Mouse (Mus musculus) embryonic facial prominence, embryonic 15.5 days (tissue): ENCODE measurements at regions not wholly inside any gene's neighbourhood (a gene's known extent, or its start where the extent isn't known, plus 50 kb on each side); places are given as distances from the start of the nearest gene placed in this dataset.
A peak's percentile ranks its signal among the peaks of the same experiment; 100 is the strongest.

Experiments
- ATAC-seq: fragments of 200-750 bp; cut with Nextera tagmentation; 2 replicates; pipeline ENCODE4 v1.8.0; 2017; ENCODE audit warnings: low read depth, moderate TSS enrichment; ENCODE audit not compliant: insufficient number of reproducible peaks, low FRiP score, low TSS enrichment
- H3K27ac ChIP-seq: fragments of 300-500 bp; sonication (generic); replicated peaks from 2 replicates; pipeline ENCODE4 v1.5.1; 2015; ENCODE audit warnings: mild to moderate bottlenecking, inconsistent platforms
- H3K27me3 ChIP-seq: fragments of 300-500 bp; sonication (generic); 2 replicates; pipeline ENCODE4 v1.6.1; 2015; ENCODE audit warnings: inconsistent platforms
- H3K36me3 ChIP-seq: fragments of 300-500 bp; sonication (generic); 2 replicates; pipeline ENCODE4 v1.6.1; 2015; ENCODE audit warnings: mild to moderate bottlenecking, inconsistent platforms
- H3K4me1 ChIP-seq: fragments of 300-500 bp; sonication (generic); 2 replicates; pipeline ENCODE4 v1.6.1; 2015; ENCODE audit warnings: inconsistent platforms
- H3K4me2 ChIP-seq: fragments of 300-500 bp; sonication (generic); replicated peaks from 2 replicates; pipeline ENCODE4 v1.6.1; 2015; ENCODE audit warnings: mild to moderate bottlenecking, inconsistent platforms
- H3K4me3 ChIP-seq: fragments of 300-500 bp; sonication (generic); replicated peaks from 2 replicates; pipeline ENCODE4 v1.5.1; 2015; ENCODE audit warnings: mild to moderate bottlenecking, inconsistent platforms
- H3K9ac ChIP-seq: fragments of 300-500 bp; sonication (generic); 2 replicates; pipeline ENCODE4 v1.6.1; 2015; ENCODE audit warnings: inconsistent platforms
- H3K9me3 ChIP-seq: fragments of 300-500 bp; sonication (generic); replicated peaks from 2 replicates; pipeline ENCODE4 v1.6.1; 2016; ENCODE audit warnings: inconsistent platforms
- WGBS: fragments of 180-500 bp; shearing (Covaris S2); methylation state at CpG from one replicate; pipeline ENCODE4 v1.1.7; 2015; 5-methylcytosine and 5-hydroxymethylcytosine counted together

DNA sequence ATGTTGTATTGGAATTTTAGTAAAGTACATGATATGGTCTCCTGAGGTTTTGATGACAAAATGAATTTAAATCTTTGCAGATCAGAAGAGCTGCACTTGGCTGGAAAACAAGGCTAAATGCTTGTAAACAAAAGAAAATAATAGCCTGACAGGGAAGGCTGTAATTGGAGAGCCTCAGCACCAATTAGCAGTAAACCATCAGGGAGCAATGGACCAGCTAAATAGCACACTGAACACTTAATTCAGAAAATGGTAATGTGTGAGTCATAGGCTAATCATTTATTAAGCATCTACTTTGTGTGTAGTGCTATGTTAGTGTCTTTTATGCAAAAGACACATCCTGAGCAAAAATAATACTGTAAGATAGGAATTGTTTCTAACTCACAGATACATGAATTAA is 152.0 kb upstream of the Tbx18 start:
- no peaks in the 10 kb centered on the region for H3K9me3 ChIP-seq
- no peaks in the 10 kb centered on the region for H3K36me3 ChIP-seq
- no peaks in the 10 kb centered on the region for H3K27me3 ChIP-seq
- H3K4me2 ChIP-seq, result no peak overlapping the region
- no peak overlapping the region for H3K9ac ChIP-seq
- ATAC-seq, result no peak
- no peak overlapping the region for H3K27ac ChIP-seq
- no peaks in the 10 kb centered on the region for H3K4me1 ChIP-seq
- H3K4me3 ChIP-seq, result no peak overlapping the region

DNA sequence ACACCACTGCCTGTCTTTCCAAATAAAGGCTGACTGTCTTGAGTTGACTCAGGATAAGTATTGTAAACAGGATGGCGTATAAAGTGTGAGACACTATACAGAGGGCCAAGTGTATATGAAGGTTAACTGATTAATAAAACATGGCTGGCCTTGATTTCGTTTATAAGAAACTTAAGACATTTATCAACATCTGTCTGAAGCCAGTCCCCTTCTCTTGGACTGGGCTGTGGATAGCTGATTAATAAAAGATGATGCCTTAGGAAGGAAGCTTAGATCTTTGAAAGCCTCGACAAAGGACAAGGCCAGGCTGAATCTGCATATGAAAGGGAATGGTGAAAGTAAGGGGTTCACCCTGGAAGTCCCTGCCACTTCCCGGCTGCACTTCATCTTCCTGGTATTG is 163.0 kb upstream of the Tbx18 start:
- WGBS, result 24% methylated on average over 4 of the region's 4 CpGs
- Histone ChIP-seq H3K4me1 (peaks cover 6% of the 10 kb centered on the region; the same call in 1 of the 2 replicates), H3K4me2 (no peak overlapping the region), H3K27me3 (no peaks in the 10 kb centered on the region), H3K9me3 (no peaks in the 10 kb centered on the region), H3K36me3 (no peaks in the 10 kb centered on the region), H3K27ac (no peak overlapping the region), H3K4me3 (no peak overlapping the region), H3K9ac (no peak overlapping the region)
- ATAC-seq, result no peak

DNA sequence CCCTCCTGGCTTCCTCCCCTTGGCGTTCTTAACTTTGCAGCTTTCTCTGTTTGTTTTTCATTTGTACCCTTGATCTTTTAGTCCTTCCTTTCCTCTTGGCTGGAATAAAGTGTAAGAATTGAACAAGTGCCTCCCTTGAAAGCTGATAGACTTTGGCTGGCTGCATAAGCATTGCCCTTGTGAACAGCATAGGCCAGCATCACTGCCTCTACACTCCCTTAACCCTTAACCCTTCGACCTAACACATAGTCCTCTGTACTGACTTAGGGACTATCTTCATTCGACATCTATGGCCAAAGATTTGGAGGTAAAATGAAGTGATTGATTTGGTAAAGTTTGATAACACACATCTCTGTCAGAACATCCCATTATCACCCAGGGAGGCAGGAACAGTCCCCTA is 163.5 kb upstream of the Tbx18 start:
- Histone ChIP-seq H3K4me2 (no peak overlapping the region), H3K9me3 (no peaks in the 10 kb centered on the region), H3K9ac (no peak overlapping the region), H3K27me3 (no peaks in the 10 kb centered on the region), H3K4me1 (peaks cover 6% of the 10 kb centered on the region; the same call in 1 of the 2 replicates), H3K27ac (no peak overlapping the region), H3K4me3 (no peak overlapping the region), H3K36me3 (no peaks in the 10 kb centered on the region)
- no peak for ATAC-seq
- WGBS, result 40% methylated on average over 3 of the region's 3 CpGs

DNA sequence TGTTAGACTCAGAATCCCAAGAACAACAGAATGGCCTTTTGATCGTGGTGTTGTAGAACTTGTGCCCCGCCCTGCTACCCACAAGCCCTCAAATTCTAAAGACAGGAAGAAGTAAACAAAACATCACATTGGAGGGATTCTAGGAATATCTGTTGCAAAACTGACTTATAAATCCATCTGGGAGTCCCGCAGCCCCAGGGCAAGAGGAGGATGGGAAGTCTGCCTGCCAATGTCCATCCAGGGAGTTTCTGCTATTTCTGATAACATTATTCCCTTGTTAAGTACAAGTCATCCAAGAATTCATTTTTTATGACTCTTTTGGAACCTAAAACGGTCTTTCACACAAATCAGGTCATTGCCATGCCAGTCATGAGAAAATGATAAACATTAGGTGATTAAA is 164.5 kb upstream of the Tbx18 start:
- peaks cover 6% of the 10 kb centered on the region; the same call in 1 of the 2 replicates for H3K4me1 ChIP-seq
- H3K36me3 ChIP-seq, result no peaks in the 10 kb centered on the region
- 73% methylated on average over 4 of the region's 4 CpGs for WGBS
- ATAC-seq, result no peak
- no peak overlapping the region for H3K9ac ChIP-seq
- H3K4me2 ChIP-seq, result no peak overlapping the region
- no peak overlapping the region for H3K4me3 ChIP-seq
- H3K27ac ChIP-seq, result no peak overlapping the region
- H3K27me3 ChIP-seq, result no peaks in the 10 kb centered on the region
- no peaks in the 10 kb centered on the region for H3K9me3 ChIP-seq

DNA sequence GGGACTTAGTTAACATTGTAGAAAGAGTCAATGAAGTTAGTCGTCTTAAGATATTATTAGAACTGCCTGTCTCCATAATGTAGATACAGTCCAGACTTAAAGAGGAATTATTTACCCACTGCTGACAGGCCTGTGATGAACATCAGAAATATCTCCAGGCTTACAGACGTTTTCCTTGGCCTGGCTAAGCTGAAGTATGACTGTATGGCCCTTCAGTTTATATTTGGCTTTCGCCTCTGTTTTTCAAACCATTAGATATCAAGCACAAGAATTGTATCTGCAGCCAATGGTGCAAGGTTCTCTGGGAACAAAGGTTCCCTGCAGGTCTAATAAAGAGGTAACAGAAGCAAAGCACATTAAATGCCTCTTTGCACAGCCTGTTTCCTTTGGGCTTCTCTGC is 166.3 kb upstream of the Tbx18 start:
- H3K27me3 ChIP-seq, result no peaks in the 10 kb centered on the region
- H3K4me1 ChIP-seq, result peaks cover 6% of the 10 kb centered on the region; the same call in 1 of the 2 replicates
- no peak for ATAC-seq
- H3K9ac ChIP-seq, result no peak overlapping the region
- H3K4me3 ChIP-seq, result no peak overlapping the region
- no peaks in the 10 kb centered on the region for H3K36me3 ChIP-seq
- H3K9me3 ChIP-seq, result no peaks in the 10 kb centered on the region
- no peak overlapping the region for H3K4me2 ChIP-seq
- WGBS, result 51% methylated on average over 3 of the region's 3 CpGs
- no peak overlapping the region for H3K27ac ChIP-seq

DNA sequence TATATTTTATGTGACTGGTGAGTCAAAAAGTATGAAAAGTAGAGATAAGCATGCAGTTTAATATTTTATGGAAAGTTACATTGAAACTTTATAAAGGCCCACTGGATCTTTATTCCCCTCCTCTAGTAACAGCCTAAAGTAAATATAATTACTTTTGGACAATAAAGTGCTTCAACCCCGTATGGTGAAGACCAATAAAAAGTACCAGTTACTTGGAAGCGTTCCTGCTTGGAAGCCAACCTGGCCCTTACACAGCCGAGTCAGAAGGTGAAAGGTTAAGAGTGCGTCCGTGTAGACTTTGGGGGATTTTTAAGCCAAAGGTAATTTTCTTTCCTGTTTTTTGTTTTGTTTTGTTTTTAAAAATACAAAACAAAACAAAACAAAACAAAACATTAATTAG is 168.3 kb upstream of the Tbx18 start:
- ATAC-seq, result no peak
- H3K9me3 ChIP-seq, result no peaks in the 10 kb centered on the region
- no peak overlapping the region for H3K4me3 ChIP-seq
- H3K27ac ChIP-seq, result no peak overlapping the region
- 87% methylated on average over 5 of the region's 5 CpGs for WGBS
- no peak overlapping the region for H3K4me2 ChIP-seq
- H3K4me1 ChIP-seq, result peaks cover 6% of the 10 kb centered on the region; the same call in 1 of the 2 replicates
- H3K36me3 ChIP-seq, result no peaks in the 10 kb centered on the region
- H3K27me3 ChIP-seq, result no peaks in the 10 kb centered on the region
- no peak overlapping the region for H3K9ac ChIP-seq

DNA sequence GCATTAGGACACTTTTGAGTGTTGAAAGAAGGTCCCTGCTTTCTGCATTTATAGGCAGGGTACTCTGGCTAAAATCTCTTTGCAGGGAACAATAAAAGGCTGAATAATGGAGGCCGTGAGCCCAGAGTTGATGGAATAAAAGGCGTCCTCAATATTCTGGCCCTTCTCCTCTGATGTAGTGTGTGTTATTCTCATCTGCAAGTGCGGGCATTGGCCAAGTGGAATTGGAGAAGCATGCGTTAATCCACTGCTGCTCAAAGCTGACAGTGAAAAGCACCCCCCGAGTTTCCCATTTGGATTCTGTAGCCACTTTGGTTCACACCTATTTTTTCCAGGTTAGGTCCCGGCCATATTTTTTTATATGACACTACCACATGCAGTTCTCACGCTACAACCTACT is 168.7 kb upstream of the Tbx18 start:
- Histone ChIP-seq H3K9ac (no peak overlapping the region), H3K4me1 (0 out of 2 replicates have a peak, but pooled peaks cover 3% of the 10 kb centered on the region), H3K27me3 (no peaks in the 10 kb centered on the region), H3K27ac (no peak overlapping the region), H3K36me3 (no peaks in the 10 kb centered on the region), H3K9me3 (no peaks in the 10 kb centered on the region), H3K4me3 (no peak overlapping the region), H3K4me2 (no peak overlapping the region)
- ATAC-seq, result no peak
- 87% methylated on average over 7 of the region's 7 CpGs for WGBS

DNA sequence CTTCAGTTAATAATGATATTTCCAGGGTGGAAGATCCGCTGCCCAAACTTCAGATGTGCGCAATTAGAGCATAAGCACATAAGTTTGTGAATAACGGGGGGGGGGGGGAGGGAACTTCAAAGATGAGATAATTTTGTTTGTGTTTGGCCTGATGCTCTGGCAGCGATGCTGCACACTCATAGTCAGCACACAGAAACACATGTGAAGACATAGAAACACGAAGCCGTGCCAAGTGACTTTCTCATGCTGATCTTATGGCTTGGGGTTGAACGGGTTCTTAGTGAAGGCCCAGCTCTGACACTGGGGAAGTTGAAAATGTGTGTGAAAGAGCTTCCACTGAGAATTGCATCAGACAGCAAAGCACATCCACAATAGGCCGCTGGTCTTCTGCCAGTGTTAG is 190.2 kb upstream of the Tbx18 start:
- ATAC-seq, result no peak
- Histone ChIP-seq H3K9me3 (no peaks in the 10 kb centered on the region), H3K4me1 (no peaks in the 10 kb centered on the region), H3K9ac (no peak overlapping the region), H3K27ac (peak overlapping the region; percentile 39; the same call in 1 of the 2 replicates), H3K27me3 (no peaks in the 10 kb centered on the region), H3K4me3 (no peak overlapping the region), H3K4me2 (no peak overlapping the region), H3K36me3 (no peaks in the 10 kb centered on the region)
- 58% methylated on average over 8 of the region's 8 CpGs for WGBS

DNA sequence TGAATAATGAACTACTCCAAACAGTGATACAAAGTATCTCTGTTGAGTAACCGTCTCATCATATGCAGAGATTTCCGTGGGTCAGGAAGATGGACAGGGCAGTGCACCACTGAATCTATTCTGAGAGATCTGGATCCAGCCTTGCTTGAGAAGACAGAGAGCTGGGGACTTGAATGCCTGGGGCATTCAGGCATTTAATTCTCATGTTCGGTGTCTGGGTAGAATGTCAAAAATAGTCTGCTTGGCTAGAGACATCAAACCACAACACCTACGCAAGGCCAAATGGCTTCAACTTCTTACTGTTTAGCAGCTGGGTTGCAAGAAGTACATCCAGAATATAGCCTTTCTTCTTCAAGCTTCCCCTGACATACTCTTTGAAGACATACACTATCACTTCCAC is 194.1 kb upstream of the Tbx18 start:
- Histone ChIP-seq H3K4me3 (no peak overlapping the region), H3K9ac (no peak overlapping the region), H3K27ac (no peak overlapping the region), H3K36me3 (no peaks in the 10 kb centered on the region), H3K4me2 (no peak overlapping the region), H3K9me3 (no peaks in the 10 kb centered on the region), H3K27me3 (no peaks in the 10 kb centered on the region), H3K4me1 (no peaks in the 10 kb centered on the region)
- 81% methylated on average over 4 of the region's 4 CpGs for WGBS
- no peak for ATAC-seq

DNA sequence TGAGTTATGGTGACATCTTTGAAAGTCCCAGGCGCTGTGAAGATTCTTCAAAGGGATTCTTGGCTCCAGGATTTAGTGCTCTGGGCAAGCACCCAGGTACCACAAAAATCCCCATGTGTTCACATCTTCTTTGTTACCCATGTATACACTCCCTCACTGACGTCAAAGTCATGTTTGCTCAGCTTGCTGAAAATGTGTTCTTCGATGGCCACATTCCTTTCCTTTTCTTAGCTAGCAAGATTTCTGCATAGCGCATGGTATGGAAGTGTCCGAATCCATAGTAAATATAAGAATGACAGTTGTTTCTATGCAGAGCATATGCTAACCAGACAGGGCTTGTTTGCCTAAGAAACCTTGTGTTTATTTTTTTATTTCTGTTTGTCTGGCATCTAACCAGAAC is 202.2 kb upstream of the Tbx18 start:
- H3K9ac ChIP-seq, result no peak overlapping the region
- H3K27me3 ChIP-seq, result no peaks in the 10 kb centered on the region
- no peak overlapping the region for H3K27ac ChIP-seq
- WGBS, result 54% methylated on average over 5 of the region's 5 CpGs
- H3K4me3 ChIP-seq, result no peak overlapping the region
- no peak for ATAC-seq
- no peaks in the 10 kb centered on the region for H3K36me3 ChIP-seq
- no peaks in the 10 kb centered on the region; the same call in 1 of the 2 replicates for H3K4me1 ChIP-seq
- no peaks in the 10 kb centered on the region for H3K9me3 ChIP-seq
- H3K4me2 ChIP-seq, result no peak overlapping the region

DNA sequence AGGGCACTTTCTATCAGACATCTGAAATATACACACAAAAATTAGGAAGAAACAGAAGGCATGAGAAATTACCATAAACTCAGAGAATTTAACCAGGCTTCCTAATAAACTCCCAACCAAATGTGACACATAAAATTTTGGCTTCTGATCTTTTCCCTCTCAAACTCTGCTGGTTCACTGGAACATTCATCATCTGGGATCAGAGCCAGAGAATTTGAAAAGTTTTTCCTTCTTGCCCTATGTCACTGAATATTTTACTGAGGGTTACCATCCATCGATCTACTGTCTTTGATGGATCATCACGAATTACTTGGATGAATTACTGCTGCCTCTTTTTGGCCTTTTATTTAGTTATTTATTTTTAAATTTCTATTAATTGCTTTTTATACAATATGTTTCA is 221.4 kb upstream of the Tbx18 start:
- no peaks in the 10 kb centered on the region for H3K4me1 ChIP-seq
- H3K27ac ChIP-seq, result no peak overlapping the region
- H3K4me2 ChIP-seq, result no peak overlapping the region
- no peak overlapping the region for H3K4me3 ChIP-seq
- H3K27me3 ChIP-seq, result no peaks in the 10 kb centered on the region
- ATAC-seq, result no peak
- no peaks in the 10 kb centered on the region for H3K36me3 ChIP-seq
- no peaks in the 10 kb centered on the region for H3K9me3 ChIP-seq
- WGBS, result 82% methylated on average over 2 of the region's 2 CpGs
- no peak overlapping the region for H3K9ac ChIP-seq

DNA sequence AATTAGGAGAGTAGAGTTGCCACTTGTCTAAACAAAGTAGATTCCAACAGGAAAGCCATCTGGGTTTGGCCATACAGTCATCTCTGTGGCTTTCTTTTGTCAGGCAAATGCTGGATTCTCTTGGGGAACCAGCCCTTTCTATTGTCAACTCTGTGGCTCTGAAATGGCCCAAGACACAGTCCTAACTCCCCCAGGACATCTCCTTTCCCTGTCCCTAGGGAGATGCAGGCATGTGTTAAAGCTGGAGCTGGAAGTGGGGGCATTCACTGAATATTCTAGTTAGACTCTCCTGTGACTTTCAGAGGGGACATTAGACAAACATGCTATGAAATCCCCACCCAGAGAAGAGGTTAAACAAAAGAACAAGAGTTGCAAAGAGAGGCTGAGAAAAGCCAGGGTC is 223.9 kb upstream of the Tbx18 start:
- H3K36me3 ChIP-seq, result no peaks in the 10 kb centered on the region
- no peaks in the 10 kb centered on the region for H3K4me1 ChIP-seq
- H3K27ac ChIP-seq, result no peak overlapping the region
- no peaks in the 10 kb centered on the region for H3K27me3 ChIP-seq
- no peaks in the 10 kb centered on the region for H3K9me3 ChIP-seq
- no peak overlapping the region for H3K9ac ChIP-seq
- H3K4me2 ChIP-seq, result no peak overlapping the region
- no peak overlapping the region for H3K4me3 ChIP-seq
- ATAC-seq, result no peak
